Mouse (Mus musculus): ENCODE data around the gene Gm28305.

The Gm28305 gene

GRCm38 (mm10) chr9:104040362-104040761, at the start of gene Gm28305:
TSS of gene Gm28305 (plus strand) at chr9:104040662.
- no peak for DNase-seq (ENCODE audit: low spot score in 2 of 2)

DNA sequence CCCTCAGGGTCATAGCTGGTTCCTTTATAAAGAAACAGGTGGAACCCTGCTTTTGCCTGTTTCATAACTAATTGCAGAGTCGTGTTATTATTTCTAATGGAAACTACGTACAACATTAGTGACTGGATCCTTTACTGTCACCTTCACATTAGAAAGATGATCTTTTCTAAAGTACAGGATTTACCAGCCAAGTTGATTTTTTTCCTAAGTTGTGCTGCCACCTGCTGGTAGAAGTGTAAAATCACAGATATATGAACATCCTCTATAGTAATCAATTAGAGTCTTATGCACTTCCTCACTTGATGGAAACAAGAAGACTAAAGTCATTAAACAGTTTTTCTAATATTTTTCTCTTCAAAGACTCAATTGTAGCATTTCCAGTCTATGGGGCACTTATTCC, 44.0 kb upstream of the Gm28305 start:
- peak in 1 of 2 experiments; percentile 10 for DNase-seq (ENCODE audit: low spot score in 2 of 2)

DNA sequence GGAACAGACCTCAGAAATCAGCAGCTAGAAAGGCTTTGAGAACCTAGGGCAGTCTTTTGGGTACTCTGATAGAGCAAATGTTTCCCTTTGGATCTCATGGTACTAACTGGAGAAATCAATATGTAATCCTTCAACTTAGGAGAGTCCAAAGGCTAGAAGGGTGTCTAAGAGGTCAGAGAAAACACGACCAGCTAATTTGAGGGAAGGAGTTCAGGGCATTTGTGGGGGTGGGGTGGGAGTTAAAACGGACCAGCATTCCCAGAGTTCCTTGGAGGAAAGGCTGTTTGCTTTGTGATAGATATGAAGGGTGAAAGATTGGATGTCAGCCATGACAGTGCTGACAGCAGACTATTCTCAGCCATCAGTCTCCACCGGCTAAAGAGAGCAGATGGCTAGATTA, 39.9 kb upstream of the Gm28305 start:
- DNase-seq (ENCODE audit: low spot score in 2 of 2), result no peak

GRCm38 (mm10) chr9:104001921-104002859, 38.3 kb upstream of the Gm28305 start, which contains the start of gene Nphp3:
TSS of gene Nphp3 (plus strand) at chr9:104002544.
- peak; percentile 99 for DNase-seq (ENCODE audit: low spot score in 2 of 2)

DNA sequence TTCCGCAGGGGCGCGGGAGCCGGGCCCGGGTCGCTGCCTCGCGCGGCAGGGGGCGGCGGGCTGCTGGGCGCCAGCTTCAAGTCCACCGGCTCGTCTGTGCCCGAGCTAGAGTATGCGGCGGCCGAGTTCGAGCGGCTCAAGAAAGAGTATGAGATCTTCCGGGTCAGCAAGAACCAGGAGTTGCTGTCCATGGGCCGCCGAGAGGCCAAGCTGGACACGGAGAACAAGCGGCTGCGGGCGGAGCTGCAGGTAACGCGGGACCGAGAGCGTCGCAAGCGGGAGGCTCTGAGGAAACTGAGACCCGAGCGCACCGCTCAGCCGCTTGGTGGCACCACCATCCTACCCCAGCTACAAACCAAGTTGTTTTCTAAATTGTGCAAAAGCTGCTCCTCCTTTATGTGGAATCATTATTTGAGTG, 37.5 kb upstream of the Gm28305 start:
- peak in 1 of 2 experiments; percentile 55 for DNase-seq (ENCODE audit: low spot score in 2 of 2)

- no peak for DNase-seq (ENCODE audit: low spot score in 2 of 2)
These were observed 25.9 kb upstream of the Gm28305 start for GRCm38 (mm10) chr9:104014526-104014925.

DNA sequence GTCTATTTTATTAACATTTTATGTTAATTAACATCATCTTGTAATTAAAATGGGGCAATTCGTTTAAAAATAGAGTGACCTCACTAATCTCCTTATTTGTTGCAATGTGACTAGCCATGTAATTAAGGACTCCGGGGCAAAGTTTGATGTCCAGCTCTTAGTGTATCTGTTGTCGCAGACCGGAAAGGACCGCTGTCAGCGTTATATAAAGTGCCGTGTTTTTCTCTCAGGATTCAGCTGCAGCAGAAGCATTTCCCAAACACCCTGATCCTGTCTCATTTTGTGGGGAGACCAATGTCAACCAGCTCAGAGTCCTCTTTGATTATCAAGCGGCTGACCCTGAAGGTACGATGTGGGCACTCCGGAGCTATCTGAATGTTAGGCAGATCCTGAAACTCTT, 19.4 kb upstream of the Gm28305 start:
- DNase-seq (ENCODE audit: low spot score in 2 of 2), result no peak

- DNase-seq (ENCODE audit: low spot score in 2 of 2), result no peak
These were observed 13.3 kb upstream of the Gm28305 start for GRCm38 (mm10) chr9:104027186-104027585.

GRCm38 (mm10) chr9:104029861-104030260, 10.6 kb upstream of the Gm28305 start:
- no peak for DNase-seq (ENCODE audit: low spot score in 2 of 2)

DNA sequence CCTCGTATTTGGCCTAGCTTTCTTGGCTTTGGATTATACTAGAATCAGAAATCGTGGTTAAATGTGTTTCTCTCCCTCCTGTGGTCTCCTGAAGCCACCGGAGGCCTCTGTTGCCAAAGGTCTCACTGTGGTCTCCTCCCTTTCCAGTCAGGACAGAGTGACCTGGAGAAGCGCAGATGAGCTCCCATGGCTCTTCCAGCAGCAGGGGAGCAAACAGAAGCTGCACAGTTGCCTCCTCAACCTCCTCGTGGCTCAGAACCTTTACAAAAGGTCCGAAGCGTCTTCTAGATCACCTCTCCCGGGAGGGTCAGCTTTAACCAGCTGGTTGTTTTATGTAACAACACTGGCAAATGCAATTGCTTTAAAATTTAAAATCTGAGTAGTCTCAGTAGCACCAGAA, 6.2 kb upstream of the Gm28305 start:
- no peak for DNase-seq (ENCODE audit: low spot score in 2 of 2)

DNA sequence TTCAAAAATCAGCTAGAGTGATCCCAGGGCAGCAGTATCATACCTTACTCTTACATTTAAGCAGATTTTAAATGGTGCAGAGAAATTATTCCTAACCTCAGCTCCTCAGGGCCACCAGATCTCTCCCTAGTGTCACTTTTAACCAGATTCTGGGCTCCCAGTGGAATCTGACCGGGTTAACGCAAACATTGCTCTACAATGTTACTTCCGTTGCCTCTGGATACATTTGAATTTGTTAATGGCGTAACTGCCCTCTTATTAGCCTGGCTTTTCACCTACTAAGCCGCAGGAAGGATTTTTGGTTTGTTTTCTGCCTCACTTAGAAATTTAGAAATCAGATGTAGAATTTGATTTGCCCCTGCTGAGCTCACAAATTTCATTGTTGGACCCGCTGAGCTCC, 5.7 kb upstream of the Gm28305 start:
- no peak for DNase-seq (ENCODE audit: low spot score in 2 of 2)

DNA sequence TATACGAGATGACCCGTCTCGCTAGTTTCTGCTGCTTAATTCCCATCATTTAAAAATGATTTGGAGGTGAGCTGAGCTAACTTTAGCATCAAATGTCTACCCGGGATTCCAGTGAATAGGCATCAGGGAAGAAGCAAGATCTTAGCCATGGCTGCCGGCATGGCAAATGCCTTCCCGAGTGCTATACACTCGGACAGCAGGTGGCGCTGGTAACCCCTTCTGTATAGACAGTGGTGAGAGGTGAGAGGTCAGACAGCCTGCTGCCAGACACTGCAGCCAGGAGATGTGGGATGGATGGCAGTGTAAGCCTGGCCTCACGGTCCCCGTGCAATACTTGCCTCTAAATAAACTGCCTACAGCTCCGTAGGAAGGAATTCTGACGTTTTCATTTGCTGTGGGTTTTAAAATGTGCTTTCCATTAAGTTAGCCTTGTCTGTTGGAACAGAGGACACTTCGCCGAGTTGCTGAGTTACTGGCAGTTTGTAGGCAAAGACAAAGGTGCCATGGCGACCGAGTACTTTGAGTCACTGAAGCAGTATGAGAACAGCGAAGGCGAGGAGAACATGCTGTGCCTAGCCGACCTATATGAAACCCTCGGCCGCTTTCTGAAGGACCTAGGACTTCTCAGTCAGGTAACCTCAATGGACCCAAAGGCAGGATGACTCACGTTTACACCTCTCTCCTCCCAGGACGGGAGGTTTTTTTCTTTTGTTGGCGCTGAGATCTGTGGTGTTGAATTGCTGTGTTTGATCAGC, 5.0 kb upstream of the Gm28305 start:
- peak; percentile 60 to 72 for DNase-seq (ENCODE audit: low spot score in 2 of 2)

- no peak for DNase-seq (ENCODE audit: low spot score in 2 of 2)
These were observed 2.2 kb upstream of the Gm28305 start for GRCm38 (mm10) chr9:104038266-104038665.

- no peak for DNase-seq (ENCODE audit: low spot score in 2 of 2)
These were observed 1.3 kb upstream of the Gm28305 start for GRCm38 (mm10) chr9:104039031-104039695.

DNA sequence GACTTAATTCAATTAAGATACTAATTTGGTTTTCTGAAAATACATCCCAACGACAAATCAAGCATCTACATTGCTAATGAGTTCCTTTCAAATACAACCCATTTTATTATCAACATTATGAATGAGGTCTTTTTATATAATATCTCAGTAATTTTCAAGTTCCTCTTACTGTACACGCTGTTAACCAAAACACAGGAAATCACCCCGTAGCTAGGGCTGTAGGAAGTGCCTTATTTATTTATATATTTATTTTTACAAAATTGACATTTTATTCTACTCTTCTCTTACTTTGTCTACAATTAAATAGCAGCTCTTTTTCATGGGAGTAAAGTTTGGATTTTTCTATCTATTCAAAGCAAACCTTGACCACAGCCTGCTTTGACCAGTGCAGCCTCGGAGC, 720 bp upstream of the Gm28305 start:
- no peak for DNase-seq (ENCODE audit: low spot score in 2 of 2)

- DNase-seq (ENCODE audit: low spot score in 2 of 2), result no peak
These were observed 3.2 kb downstream of the Gm28305 start for GRCm38 (mm10) chr9:104043676-104044075.

GRCm38 (mm10) chr9:104051028-104051427, 10.6 kb downstream of the Gm28305 start:
- no peak for DNase-seq (ENCODE audit: low spot score in 2 of 2)

DNA sequence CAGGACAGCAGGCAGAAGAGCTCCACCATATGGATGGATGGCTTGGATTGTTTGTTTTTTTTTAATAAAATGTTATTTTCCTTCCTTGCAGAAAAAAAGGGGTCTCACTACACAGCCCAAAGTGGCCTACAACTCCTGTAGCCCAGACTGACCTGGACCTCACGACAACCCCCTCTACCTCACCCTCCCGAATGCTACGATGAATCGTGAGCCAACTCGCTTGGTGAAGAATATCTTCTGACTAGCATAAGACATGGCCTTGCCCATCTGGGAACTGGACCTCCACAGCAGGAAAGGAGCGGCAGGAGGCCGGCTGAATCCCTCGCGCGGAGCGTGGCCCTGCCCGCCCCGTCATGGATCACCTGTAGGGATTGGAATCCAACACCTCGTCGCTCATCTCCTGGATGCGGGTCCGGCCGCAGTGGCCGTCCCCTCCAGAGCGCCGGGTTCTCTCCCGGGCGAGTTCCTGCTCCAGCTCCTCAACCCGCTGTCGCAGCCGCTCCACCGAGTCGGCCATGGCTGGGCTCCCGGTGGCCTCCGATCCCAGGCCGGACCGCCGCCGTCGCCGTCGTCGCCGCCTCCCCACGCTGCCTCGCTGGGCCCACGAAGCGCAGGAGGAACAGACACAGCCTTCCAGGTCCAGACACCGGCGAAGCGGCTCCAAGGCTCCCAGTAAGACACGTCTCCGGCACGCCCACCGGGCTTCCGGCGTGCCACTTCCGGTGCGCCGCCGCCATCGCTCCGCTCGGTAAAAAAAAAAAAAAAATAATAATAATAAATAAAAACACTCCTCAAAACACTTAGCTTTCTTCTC, 22.2 kb downstream of the Gm28305 start, which contains the start of gene Uba5:
Gene Uba5 (minus strand): TSS at position 705 of the 814 bp plus-strand sequence.
- DNase-seq (ENCODE audit: low spot score in 2 of 2), result peak; percentile 55 to 69

- DNase-seq (ENCODE audit: low spot score in 2 of 2), result peak; percentile 74 to 85
These were observed 22.9 kb downstream of the Gm28305 start, which contains the start of gene Acad11 for GRCm38 (mm10) chr9:104063244-104063961. TSS of gene Acad11 (plus strand) at chr9:104063377.

GRCm38 (mm10) chr9:104064571-104064970, 24.1 kb downstream of the Gm28305 start:
- DNase-seq (ENCODE audit: low spot score in 2 of 2), result no peak

Data from urinary bladder, adult 18-20 months (tissue).